Mouse (Mus musculus): ENCODE data around the gene Mtmr10.

Gene Mtmr10

GRCm38 (mm10) chr7:64371940-64372878, 84.8 kb downstream of the Mtmr10 start:
- no peak for DNase-seq (ENCODE audit: low read depth, low spot score)

DNA sequence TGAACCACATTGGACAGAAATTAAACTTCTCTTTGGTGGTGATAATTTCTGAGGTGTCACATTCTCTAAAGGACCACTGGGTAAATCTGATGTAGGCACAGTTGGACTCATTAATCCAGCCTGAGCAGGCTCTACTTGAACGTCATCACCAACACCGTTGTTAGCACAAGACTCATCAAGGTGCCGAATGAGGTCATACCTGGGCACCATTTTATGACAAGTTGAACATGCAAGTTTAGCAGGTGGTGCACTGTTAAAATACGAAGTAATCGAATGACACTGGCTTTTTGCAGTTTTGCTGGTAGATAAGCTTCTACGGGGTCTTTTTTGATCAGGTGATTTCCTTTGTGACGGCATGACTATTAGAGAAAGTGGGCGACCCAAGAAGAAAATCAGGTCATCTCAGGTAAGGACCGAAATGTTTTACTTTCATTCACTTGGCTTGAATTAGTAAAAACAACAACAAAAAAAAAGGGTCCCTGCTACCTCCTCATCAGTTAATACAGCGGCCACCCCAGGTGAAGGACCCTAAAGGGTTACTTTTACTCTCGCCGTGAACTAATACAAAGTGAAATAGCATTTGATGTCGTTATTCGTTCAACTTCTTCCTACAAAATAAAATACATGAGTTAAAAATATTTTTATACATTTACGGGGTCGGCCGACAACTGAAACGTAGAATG, 85.8 kb downstream of the Mtmr10 start:
- DNase-seq (ENCODE audit: low read depth, low spot score), result no peak

GRCm38 (mm10) chr7:64373830-64374562, 86.5 kb downstream of the Mtmr10 start, which contains the start of gene Fan1:
Gene Fan1 (minus strand): TSS chr7:64374095.
- peak; percentile 63 for DNase-seq (ENCODE audit: low read depth, low spot score)

All from retina, adult 2 months (tissue).